ENCODE assay signal across 25 mouse cellular contexts in the genomic region with DNA sequence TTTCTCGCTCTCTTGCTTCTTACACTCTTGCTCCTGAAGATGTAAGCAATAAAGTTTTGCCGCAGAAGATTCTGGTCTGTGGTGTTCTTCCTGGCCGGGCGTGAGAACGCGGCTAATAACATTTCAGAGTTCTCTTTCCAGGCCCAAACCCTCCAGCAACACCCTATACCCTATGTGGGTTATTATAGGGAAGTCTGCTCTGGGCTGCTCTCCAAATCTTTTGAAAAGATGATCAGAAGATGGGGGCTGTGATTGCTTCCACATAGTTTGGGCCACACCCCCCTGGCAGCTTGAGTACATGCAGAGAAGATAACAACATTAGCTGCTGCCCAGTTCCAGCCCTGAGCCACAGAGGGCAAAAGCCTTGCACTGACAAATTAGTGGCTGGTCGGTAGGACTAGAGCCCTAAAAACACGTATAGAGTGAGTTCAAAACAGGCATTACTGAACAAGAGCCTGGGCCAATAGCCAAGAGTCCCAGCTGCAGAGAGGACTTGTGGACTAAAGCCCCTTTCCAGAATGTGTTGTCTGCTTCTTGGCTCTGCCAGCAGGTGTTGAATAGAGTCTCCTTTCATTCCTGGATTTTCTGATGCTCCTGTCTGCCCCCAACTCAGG. TPM values are rescaled to one million over a fixed set of nuclear protein-coding genes. Genes with fewer than 3 reads are reported as not detected.
DNase-seq lines count a peak whose midpoint lies in the region; ATAC-seq lines count a peak whose summit lies in the region.
"Had no signal": no experiment of that assay in that cellular context is flagged by ENCODE, and none has a peak within 500 bp of the region (broad histone marks: within the 10 kb centered on the region; RNA-seq: fewer than 3 reads in every experiment).

No protein-coding gene starts in this region.

- ATAC-seq in forebrain, embryonic 13.5 days: peak; percentile 55
- ATAC-seq in forebrain, embryonic 12.5 days (ENCODE audit: low FRiP score): no peak
- ATAC-seq in midbrain, embryonic 16.5 days: peak; percentile 48; the same call in 1 of the 2 replicates
- no peak for ATAC-seq in midbrain, embryonic 15.5 days (replicated peaks)
- peak; percentile 76 for ATAC-seq in forebrain, embryonic 16.5 days
- ATAC-seq: intestine, postnatal 0 days had no signal

- intact Hi-C loops in left cerebral cortex, postnatal 4 days (cut with DNase I): no loop called here

- H3K27ac ChIP-seq in forebrain, embryonic 13.5 days: peak overlapping the region; percentile 62
- H3K27ac ChIP-seq in forebrain, embryonic 12.5 days: no peak overlapping the region; the same call in 1 of the 2 replicates
- H3K27ac ChIP-seq in midbrain, embryonic 16.5 days (ENCODE audit: low read length): no peak overlapping the region
- no peak overlapping the region for H3K27ac ChIP-seq in midbrain, embryonic 15.5 days
- peak overlapping the region; percentile 63 for H3K27ac ChIP-seq in forebrain, embryonic 16.5 days (ENCODE audit: low read length)
- H3K27ac ChIP-seq: gastrocnemius, adult 2 months; hindbrain, embryonic 15.5 days; kidney, embryonic 15.5 days; macrophage; neural tube, embryonic 12.5 days; stomach, embryonic 15.5 days had no signal

- no peaks in the 10 kb centered on the region for H3K27me3 ChIP-seq in forebrain, embryonic 13.5 days
- H3K27me3 ChIP-seq in forebrain, embryonic 12.5 days: no peaks in the 10 kb centered on the region
- no peaks in the 10 kb centered on the region for H3K27me3 ChIP-seq in midbrain, embryonic 16.5 days (ENCODE audit: control insufficient read depth, insufficient read depth, low read depth, low read length)
- H3K27me3 ChIP-seq in midbrain, embryonic 15.5 days (replicated peaks): no peaks in the 10 kb centered on the region
- no peaks in the 10 kb centered on the region for H3K27me3 ChIP-seq in forebrain, embryonic 16.5 days (replicated peaks; ENCODE audit: control insufficient read depth, insufficient read depth, low read length)
- H3K27me3 ChIP-seq: heart, embryonic 12.5 days; hindbrain, embryonic 15.5 days; kidney, embryonic 15.5 days; neural tube, embryonic 12.5 days; stomach, embryonic 15.5 days had no signal

- H3K4me2 ChIP-seq in forebrain, embryonic 13.5 days: no peak overlapping the region
- H3K4me2 ChIP-seq in forebrain, embryonic 12.5 days: no peak overlapping the region
- H3K4me2 ChIP-seq in midbrain, embryonic 16.5 days (ENCODE audit: low read length): no peak overlapping the region
- H3K4me2 ChIP-seq in midbrain, embryonic 15.5 days: no peak overlapping the region
- H3K4me2 ChIP-seq in forebrain, embryonic 16.5 days (ENCODE audit: low read length): no peak overlapping the region
- H3K4me2 ChIP-seq: heart, embryonic 12.5 days; hindbrain, embryonic 15.5 days; kidney, embryonic 15.5 days; neural tube, embryonic 12.5 days; stomach, embryonic 15.5 days had no signal

- H3K9ac ChIP-seq in forebrain, embryonic 13.5 days: no peak overlapping the region
- H3K9ac ChIP-seq in forebrain, embryonic 12.5 days: no peak overlapping the region
- H3K9ac ChIP-seq in midbrain, embryonic 16.5 days (ENCODE audit: low read depth, low read length): no peak overlapping the region
- H3K9ac ChIP-seq in midbrain, embryonic 15.5 days: no peak overlapping the region
- no peak overlapping the region for H3K9ac ChIP-seq in forebrain, embryonic 16.5 days (replicated peaks; ENCODE audit: low read depth, low read length)
- H3K9ac ChIP-seq: heart, embryonic 12.5 days; hindbrain, embryonic 15.5 days; kidney, embryonic 15.5 days; neural tube, embryonic 12.5 days; stomach, embryonic 15.5 days had no signal

- no peaks in the 10 kb centered on the region for H3K9me3 ChIP-seq in forebrain, embryonic 13.5 days (replicated peaks)
- no peaks in the 10 kb centered on the region for H3K9me3 ChIP-seq in forebrain, embryonic 12.5 days
- no peaks in the 10 kb centered on the region for H3K9me3 ChIP-seq in midbrain, embryonic 16.5 days (replicated peaks; ENCODE audit: control insufficient read depth, low read length, poor library complexity, severe bottlenecking)
- H3K9me3 ChIP-seq in midbrain, embryonic 15.5 days: no peaks in the 10 kb centered on the region
- H3K9me3 ChIP-seq in forebrain, embryonic 16.5 days (ENCODE audit: control insufficient read depth, low read length): no peaks in the 10 kb centered on the region
- H3K9me3 ChIP-seq: G1E; hindbrain, embryonic 15.5 days; kidney, embryonic 15.5 days; neural tube, embryonic 12.5 days; stomach, embryonic 15.5 days had no signal

- H3K4me3 ChIP-seq in forebrain, embryonic 13.5 days: no peak overlapping the region
- no peak overlapping the region for H3K4me3 ChIP-seq in forebrain, embryonic 12.5 days (replicated peaks)
- no peak overlapping the region for H3K4me3 ChIP-seq in midbrain, embryonic 16.5 days (ENCODE audit: low read depth, low read length)
- H3K4me3 ChIP-seq in midbrain, embryonic 15.5 days: no peak overlapping the region
- no peak overlapping the region for H3K4me3 ChIP-seq in forebrain, embryonic 16.5 days (replicated peaks; ENCODE audit: low read length)
- H3K4me3 ChIP-seq: gastrocnemius, adult 2 months; heart, embryonic 12.5 days; hindbrain, embryonic 15.5 days; kidney, embryonic 15.5 days; neural tube, embryonic 12.5 days; stomach, embryonic 15.5 days had no signal

- 75% methylated on average over 7 of the region's 8 CpGs for WGBS in forebrain, embryonic 13.5 days
- whole genome bisulfite sequencing in forebrain, embryonic 12.5 days: 95% methylated on average over 7 of the region's 8 CpGs
- WGBS in midbrain, embryonic 16.5 days: 81% methylated on average over 7 of the region's 8 CpGs
- 85% methylated on average over 7 of the region's 8 CpGs for WGBS in midbrain, embryonic 15.5 days
- WGBS in forebrain, embryonic 16.5 days: 62% methylated on average over 7 of the region's 8 CpGs

- H3K36me3 ChIP-seq in forebrain, embryonic 13.5 days (ENCODE audit: poor library complexity, severe bottlenecking): no peaks in the 10 kb centered on the region
- H3K36me3 ChIP-seq in forebrain, embryonic 12.5 days (replicated peaks): no peaks in the 10 kb centered on the region
- no peaks in the 10 kb centered on the region for H3K36me3 ChIP-seq in midbrain, embryonic 16.5 days (ENCODE audit: control insufficient read depth, insufficient read depth, low read length)
- no peaks in the 10 kb centered on the region for H3K36me3 ChIP-seq in midbrain, embryonic 15.5 days (replicated peaks)
- H3K36me3 ChIP-seq in forebrain, embryonic 16.5 days (ENCODE audit: control insufficient read depth, insufficient read depth): no peaks in the 10 kb centered on the region
- H3K36me3 ChIP-seq: G1E; heart, embryonic 12.5 days; hindbrain, embryonic 15.5 days; kidney, embryonic 15.5 days; neural tube, embryonic 12.5 days; stomach, embryonic 15.5 days had no signal

- H3K4me1 ChIP-seq in forebrain, embryonic 13.5 days: peaks cover 30% of the 10 kb centered on the region
- H3K4me1 ChIP-seq in forebrain, embryonic 12.5 days: peaks cover 5% of the 10 kb centered on the region; the same call in 1 of the 2 replicates
- H3K4me1 ChIP-seq in midbrain, embryonic 16.5 days (ENCODE audit: control insufficient read depth, insufficient read depth, low read length): peaks cover 7% of the 10 kb centered on the region; the same call in 1 of the 2 replicates
- H3K4me1 ChIP-seq in midbrain, embryonic 15.5 days: peaks cover 11% of the 10 kb centered on the region
- H3K4me1 ChIP-seq in forebrain, embryonic 16.5 days (replicated peaks; ENCODE audit: control insufficient read depth, insufficient read depth, low read length): peaks cover 19% of the 10 kb centered on the region
- H3K4me1 ChIP-seq: heart, embryonic 12.5 days; kidney, embryonic 15.5 days; neural tube, embryonic 12.5 days; stomach, embryonic 15.5 days had no signal

- peak; percentile 55 for DNase-seq in left cerebral cortex, postnatal 4 days
- no peak for DNase-seq in left cerebral cortex, adult 11 months (ENCODE audit: low spot score)
- no peak for DNase-seq in layer of hippocampus, adult 9-10 months (ENCODE audit: low spot score)
- DNase-seq: adrenal gland, postnatal 14 days; cerebellum, adult 11-12 months; cerebellum, postnatal 25 days; gastrocnemius, adult 2 months; liver; right cerebral cortex, postnatal 14 days had no signal

RNA-seq across cellular contexts. Expression of gene Siah3, which starts 24.5 kb away (rescaled TPM):
- polyA plus RNA-seq in forebrain, embryonic 13.5 days (2015; fragmentation: Nextera tagmentation; extraction: Ambion mirVana): 5.9 and 6.7 TPM in 2 replicates
- 4.2 and 6.1 TPM in 2 replicates for polyA plus RNA-seq in forebrain, embryonic 12.5 days (2016; fragmentation: Nextera tagmentation; extraction: Ambion mirVana)
- 10 to 100 TPM in 1 of 2 experiments, 1 to 10 TPM in 1; 9.5 to 10.1 TPM for total RNA-seq in left cerebral cortex, postnatal 4 days (2021)
- polyA plus RNA-seq in midbrain, embryonic 16.5 days (2015; fragmentation: Nextera tagmentation; extraction: Ambion mirVana): 2.7 and 3.0 TPM in 2 replicates
- polyA plus RNA-seq in midbrain, embryonic 15.5 days (2015; fragmentation: Nextera tagmentation; extraction: Ambion mirVana): 3.0 and 3.4 TPM in 2 replicates
- polyA plus RNA-seq in forebrain, embryonic 16.5 days (2015; fragmentation: Nextera tagmentation; extraction: Ambion mirVana): 4.1 and 4.4 TPM in 2 replicates
- total RNA-seq: gastrocnemius, adult 2 months; granulocyte monocyte progenitor cell, adult 5-6 weeks; heart, postnatal 25 days had no signal
- polyA plus RNA-seq: G1E; heart, embryonic 12.5 days; intestine, postnatal 0 days; macrophage; thymus, postnatal 0 days had no signal

Comparison
In these comparisons a context has a peak if more than half of its experiments do, and no peak if none do; other contexts are left out.
1. ATAC-seq: peak in forebrain, embryonic 13.5 days (single experiment), midbrain, embryonic 16.5 days (single experiment) and forebrain, embryonic 16.5 days (single experiment); none in forebrain, embryonic 12.5 days (single experiment) and midbrain, embryonic 15.5 days (single experiment).
2. H3K27ac ChIP-seq: peak in forebrain, embryonic 13.5 days (single experiment) and forebrain, embryonic 16.5 days (single experiment); none in forebrain, embryonic 12.5 days (single experiment), midbrain, embryonic 16.5 days (single experiment) and midbrain, embryonic 15.5 days (single experiment).